Mouse (Mus musculus): Measurements from ENCODE around the gene Fam72a. TPM values are rescaled to one million over a fixed set of nuclear protein-coding genes. Genes with fewer than 3 reads are reported as not detected.

Fam72a gene
- total RNA-seq, 4 experiments from 2014 or later, result 0.78 to 2.0 (median 1.4) TPM

- DNase-seq (ENCODE audit: low spot score in 2 of 2), result peak in 1 of 2 experiments; percentile 25
Observed at GRCm38 (mm10) chr1:131578943-131579680, 51.4 kb downstream of the Fam72a start.

- no peak for DNase-seq (ENCODE audit: low spot score in 2 of 2)
Observed at GRCm38 (mm10) chr1:131580389-131580788, 52.7 kb downstream of the Fam72a start.

- no peak for DNase-seq (ENCODE audit: low spot score in 2 of 2)
Observed at GRCm38 (mm10) chr1:131583598-131583997, 55.9 kb downstream of the Fam72a start.

- peak; percentile 63 to 75 for DNase-seq (ENCODE audit: low spot score in 2 of 2)
Observed at GRCm38 (mm10) chr1:131586836-131587235, 59.1 kb downstream of the Fam72a start.

Small RNAs within 50 kb of the gene (microRNA-seq; reads per million reads assigned to microRNA genes)
- 0 reads per million in 2 experiments for gene Gm24273

Other genes with a start within 250 kb of the Fam72a start
- 1 to 10 TPM; 1.8 to 4.9 (median 3.4) TPM for gene Ikbke, start 248.3 kb upstream of the Fam72a start, total RNA-seq (2022)
- 10 to 100 TPM; 79.8 to 92.2 (median 84.9) TPM for gene Srgap2, start 551 bp upstream of the Fam72a start, total RNA-seq (2022)
- under 1 TPM; 0.27 to 0.49 (median 0.40) TPM for gene Avpr1b, start 71.3 kb downstream of the Fam72a start, total RNA-seq (2022)
- gene Ctse, start 110.4 kb downstream of the Fam72a start, total RNA-seq (2022), result 10 to 100 TPM in 1 of 4 experiments, 1 to 10 TPM in 1, not detected in 2; 7.9 to 12.2 TPM
- gene Rab7b, start 160.8 kb downstream of the Fam72a start, total RNA-seq (2022), result 10 to 100 TPM in 1 of 4 experiments, 1 to 10 TPM in 2, under 1 TPM in 1; 0.85 to 15.3 (median 5.2) TPM
- gene Slc26a9, start 216.1 kb downstream of the Fam72a start, total RNA-seq (2022), result under 1 TPM; 0.07 to 0.31 (median 0.17) TPM

All from layer of hippocampus, adult 8-10 months (tissue).